Mouse (Mus musculus): Measurements from ENCODE around the gene Timm8a1.

The Timm8a1 gene

DNA sequence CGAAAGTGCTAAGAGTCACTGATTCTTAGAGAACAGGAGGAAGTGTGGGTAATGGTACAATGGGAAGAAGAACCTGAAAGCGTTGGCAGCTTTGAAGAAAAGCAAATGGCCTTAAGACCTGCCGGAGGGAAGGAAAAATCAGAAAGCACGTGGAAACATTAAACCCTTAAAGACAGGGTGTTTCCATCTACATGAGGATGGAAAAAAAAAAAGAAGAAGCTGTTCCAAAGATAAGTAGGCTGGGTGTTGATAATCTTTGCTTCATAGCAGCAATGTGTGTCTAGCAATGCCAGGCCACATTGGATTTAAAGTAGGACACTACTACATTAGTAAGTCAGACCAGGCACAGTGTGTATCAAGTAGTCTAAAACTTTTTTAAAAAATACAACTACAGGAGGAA, 16.4 kb downstream of the Timm8a1 start:
- DNase-seq (ENCODE audit: low read depth, low spot score), result no peak

DNA sequence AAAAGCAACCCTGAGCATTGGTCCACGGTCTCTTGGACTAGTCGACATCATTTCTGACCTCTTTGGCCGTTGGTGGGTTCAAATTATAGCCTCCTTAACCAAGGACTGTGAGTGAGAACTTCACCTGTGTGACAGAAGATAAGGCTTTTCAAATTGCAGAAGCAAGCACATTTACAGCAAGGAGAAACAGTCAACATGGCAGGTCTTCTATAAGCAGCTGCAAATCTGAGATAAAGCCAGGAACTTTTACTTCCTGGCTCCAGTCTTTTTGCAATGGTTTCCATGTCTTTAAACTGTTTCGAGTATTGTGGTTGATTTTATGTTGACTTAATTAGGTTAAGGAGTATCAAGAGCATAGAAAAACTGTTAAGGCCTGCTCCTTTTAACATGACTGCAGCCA, 17.9 kb downstream of the Timm8a1 start:
- DNase-seq (ENCODE audit: low read depth, low spot score), result no peak

DNA sequence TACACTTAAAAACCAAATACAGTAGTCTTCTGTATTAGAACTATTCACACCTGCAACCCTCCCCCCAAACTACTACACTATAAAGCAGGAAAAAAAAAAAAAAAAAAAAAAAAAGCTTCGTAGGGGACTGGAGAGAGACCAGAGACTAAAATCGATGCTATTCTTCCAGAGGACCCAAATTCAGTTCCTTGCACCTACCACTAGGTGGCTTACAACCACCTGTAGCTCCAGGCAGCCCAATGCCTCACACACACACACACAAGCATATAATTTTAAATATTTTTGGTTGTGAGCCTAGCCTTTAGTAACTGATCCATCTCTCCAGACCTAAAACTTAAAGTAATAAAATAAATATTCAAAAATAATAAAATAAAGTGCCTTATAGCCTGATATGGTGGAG, 32.2 kb downstream of the Timm8a1 start:
- DNase-seq (ENCODE audit: low read depth, low spot score), result peak; percentile 31

DNA sequence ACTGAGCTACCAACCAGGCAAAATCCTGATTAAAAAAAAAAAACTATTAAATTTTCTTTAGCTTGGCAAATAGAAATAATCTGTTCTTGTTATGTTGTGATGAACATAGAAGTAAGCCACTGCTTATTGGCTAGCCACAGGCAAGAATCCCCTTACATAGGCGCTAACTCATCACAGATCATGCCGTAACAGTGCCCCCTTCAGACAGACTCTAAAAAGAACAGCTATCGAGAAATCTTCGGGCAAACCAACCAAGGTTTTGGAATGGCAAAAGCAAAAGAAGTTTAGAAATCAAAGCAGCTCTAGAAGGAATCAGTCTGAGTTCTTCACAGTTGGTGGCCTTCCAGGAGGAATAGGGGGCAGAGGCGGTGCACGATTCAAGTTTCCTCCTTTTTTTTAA, 33.7 kb downstream of the Timm8a1 start:
- no peak for DNase-seq (ENCODE audit: low read depth, low spot score)

DNA sequence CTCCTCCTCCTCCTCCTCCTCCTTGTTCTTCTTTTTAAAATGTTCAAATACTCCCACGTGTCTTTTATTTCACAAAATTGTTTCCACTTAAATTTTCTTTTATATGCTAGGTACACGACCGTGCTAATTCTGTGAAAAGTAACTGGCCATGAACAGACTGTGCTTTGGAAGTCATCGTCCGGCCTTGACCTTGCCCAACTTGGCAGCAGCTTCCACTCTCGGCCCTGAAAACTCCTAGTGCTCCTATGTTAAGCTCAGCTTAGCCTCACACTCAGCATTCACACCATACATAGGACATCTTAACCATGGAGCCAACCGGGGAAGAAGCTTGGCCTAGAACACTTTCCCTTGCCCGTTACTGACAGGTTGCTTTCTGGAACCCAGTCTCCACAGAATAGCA, 41.0 kb downstream of the Timm8a1 start:
- no peak for DNase-seq (ENCODE audit: low read depth, low spot score)
